Mouse (Mus musculus) right cerebral cortex, postnatal 4 days (tissue): Measurements from ENCODE around the gene Camk2d.

Experiments
- DNase-seq: peaks from one replicate; pipeline ENCODE4 v3.0.0-alpha.2; 2022

Camk2d gene

DNA sequence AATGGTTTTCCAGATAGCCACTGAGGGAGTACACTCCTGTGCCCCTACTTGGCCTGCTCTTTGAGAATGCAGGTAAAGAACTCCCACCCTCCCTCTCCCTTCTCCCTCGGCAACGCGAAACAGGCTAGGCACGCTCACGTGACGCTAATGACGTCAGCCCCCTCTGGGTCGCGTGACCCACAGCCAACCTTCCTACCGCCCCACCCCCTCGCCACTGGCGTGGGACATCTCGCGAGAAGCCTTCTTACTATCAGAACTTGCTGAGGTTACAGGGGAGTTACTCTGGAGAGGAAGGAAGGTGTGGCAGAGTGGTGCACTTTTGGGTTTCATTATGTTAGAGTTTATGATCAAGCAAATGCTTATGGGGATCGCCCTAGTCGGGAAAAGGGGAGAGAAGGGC, at the start of gene Camk2d:
TSS of gene Camk2d (plus strand) at position 217 of the 400 bp plus-strand sequence.
- DNase-seq: peak; percentile 95

DNA sequence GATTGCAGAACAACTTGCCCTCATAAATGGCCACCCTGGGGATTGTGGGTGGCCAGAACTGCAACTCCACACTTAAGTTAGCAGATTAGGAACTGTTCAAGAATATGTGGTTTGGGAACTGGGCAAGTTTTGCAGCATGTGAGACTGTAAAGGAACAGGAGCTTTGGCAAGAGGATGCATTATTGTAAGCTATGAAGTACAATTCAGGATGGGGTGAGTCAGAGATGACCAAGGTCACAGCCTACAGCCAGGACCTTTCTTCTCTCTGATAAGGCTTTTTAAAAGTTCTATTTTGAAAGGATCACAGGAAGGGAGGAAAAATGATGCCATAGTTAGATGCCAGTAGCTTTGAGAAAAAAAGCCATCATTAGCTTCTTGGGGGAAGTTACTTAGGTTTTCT, 48.2 kb upstream of the Camk2d start:
- DNase-seq: no peak

DNA sequence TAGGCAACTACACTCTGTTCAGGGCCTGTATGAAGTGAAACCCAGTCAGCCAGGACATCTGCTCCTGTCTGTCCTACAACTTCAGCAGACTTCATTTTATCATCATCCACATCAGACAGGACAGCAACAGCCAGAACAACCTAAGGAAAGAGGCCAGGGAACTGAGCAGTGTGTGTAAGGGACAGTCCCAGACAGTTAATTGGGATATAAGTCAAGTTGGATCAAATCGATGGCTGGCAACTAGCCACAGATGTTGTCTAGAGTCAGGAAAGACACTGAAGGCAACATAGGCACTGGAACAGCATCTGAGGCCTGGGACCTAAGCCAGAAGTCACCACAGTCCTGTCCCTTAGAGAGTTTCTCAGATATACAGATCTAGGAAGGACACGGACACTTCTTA, 32.5 kb upstream of the Camk2d start:
- DNase-seq: no peak

DNA sequence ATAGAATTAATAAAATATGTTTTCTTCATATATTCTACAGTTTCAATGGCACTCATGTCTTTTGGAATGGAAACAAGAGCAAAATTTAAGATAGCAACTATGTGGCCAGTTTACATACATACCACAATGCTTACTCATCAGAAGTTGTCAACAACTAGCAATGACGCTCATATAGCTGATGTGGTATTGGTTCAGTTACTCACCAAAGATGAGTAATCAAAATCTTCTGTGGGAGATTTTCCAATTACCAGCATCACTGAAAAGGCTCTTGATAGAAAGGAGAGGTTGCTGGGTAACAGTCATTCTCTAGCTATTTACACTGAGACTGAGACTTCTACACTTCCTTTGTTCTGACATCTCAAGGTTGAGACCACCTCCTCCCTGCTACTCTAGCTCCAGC, 25.5 kb upstream of the Camk2d start:
- DNase-seq: no peak

DNA sequence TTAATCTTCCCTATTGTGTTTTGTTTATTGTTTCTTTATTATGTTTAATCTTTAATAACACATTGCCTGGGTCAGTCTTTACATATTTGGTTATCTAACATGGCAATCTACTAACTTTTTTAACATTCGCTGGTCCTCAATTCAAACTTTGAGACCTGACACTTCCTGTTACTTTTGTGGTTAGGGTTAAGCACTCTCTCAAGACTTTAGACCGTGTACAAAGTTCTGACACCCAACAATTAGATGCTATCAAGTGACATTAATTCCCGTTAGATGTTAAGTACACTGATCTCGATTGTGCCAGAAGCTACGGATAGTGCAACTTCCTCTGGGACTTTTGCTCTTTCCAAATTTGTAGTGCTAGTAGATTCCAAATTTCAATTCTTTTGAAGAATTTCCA, 23.2 kb upstream of the Camk2d start:
- DNase-seq: no peak

DNA sequence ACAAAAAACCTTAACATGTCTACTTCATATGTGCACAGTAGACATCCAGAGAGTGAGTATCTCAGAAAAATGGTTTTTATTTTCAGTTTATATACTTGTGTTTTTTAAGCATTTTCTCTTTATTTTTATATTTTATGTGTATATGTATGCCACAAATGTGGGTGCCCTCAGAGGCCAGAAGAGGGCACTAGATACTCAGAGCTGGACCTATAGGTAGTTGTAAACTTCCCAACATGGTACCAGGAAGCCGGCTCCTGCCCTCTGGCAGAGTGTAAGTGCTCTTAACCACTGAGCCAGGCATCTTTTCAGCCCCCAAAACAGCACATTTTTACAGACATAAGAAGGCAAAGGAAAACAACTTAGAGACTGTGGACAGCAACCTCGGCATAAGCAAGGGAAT, 20.2 kb upstream of the Camk2d start:
- DNase-seq: no peak

DNA sequence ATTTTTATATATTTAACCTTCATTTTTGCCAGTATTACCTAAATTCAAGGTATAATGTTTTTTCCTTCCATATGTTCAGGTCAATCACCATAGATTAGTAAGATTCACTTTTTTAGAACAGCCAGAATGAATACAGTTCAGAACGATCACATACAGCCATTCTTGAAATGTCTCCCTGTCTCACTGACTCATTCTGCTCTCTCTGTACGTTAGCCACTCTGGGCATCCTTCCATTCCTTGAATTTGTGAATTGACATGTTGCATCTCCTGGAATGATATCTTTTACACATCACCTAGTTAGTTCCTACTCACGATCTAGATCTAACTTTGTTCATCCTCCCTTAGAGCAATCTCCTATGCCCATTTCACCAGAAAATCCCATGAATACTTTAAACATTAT, 10.0 kb upstream of the Camk2d start:
- DNase-seq: no peak

DNA sequence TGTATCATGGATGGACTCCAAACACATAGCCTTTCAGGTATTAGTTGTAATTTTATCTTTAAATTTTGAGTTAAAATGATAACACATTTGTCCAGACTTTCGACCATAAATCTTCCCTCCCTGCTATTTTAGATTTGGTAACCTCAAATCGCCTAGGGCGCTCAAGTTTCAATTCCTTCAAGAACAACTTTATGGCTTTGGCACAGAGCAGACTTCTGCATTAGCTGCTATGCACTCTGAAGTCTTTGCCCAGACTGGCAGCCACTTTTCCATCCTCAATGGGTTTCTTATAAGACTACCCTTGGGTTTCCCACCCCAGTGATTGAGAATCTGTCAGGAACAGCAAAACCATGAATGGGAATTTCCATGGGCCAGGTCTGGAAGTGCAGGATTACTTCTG, 8.6 kb upstream of the Camk2d start:
- DNase-seq: no peak

DNA sequence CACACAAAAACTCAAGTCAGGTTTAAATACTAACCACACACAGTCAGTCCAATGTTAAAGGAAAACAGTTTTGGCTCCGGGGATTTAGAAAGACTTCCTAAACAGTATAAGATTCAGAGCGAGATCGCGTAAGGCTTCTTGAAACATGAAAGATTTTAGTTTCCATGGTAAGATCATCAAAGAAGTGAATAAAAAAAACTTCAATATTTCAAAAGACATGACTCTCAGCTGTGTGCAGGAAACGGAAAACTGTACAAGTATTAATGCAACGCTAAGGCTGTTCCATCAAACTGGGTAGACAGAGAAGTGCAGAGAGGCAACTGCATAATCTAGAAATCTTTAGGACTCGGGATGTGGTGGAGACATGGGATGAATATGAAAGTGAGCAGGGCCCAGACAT, 6.5 kb upstream of the Camk2d start:
- no peak for DNase-seq

DNA sequence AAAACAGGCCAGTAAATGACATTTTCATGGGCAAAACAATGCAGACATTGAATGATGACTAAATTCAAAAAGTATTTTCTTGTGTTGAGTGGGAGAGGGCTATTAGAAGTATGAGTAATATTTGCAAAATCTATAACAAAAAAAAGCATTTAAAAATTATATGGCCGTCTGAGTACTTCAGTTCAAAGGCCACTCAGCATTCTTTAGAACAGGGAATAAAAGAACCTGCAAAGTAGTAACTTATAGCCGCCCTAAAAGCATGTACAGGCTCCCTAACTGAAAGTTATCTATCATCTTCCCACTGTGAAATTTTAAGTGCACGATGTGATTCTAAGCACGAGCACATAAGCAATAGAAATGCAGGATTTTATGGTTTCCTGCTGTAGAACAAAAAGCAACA, 646 bp upstream of the Camk2d start:
- DNase-seq: no peak

DNA sequence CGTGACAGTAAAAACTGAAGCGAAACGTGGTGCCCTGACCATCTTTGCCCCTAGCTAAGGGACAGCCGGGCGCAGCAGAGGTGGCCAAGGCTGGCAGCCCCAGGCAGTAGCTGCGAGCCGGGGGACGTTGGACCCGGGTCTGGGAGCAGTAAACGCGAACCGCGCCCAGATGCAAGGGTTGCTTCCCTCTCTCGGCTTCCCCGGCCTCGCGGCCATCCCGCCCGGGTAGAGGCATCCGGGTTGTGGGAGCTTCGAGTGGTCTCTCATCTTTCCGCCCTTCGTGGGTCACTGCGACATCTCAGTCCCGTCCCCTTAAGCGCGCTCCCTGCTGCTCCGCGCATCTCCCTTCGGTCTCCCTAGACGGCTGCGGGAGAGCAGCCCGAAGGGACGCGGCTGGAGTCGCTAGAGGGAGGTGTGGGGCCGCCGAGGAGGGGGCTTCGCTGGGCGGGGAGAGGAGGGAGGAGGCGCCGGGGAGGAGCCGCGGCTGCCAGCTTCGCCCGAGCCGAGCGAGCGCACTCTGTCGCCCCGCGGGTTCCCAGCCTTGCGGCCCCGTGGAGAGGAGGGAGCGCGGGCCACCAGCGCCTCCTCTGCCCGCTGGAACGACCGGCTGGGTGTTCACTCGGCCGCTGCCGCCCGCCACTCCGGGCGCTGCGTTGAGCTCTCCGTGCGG, 524 bp downstream of the Camk2d start:
- DNase-seq: peak; percentile 86

DNA sequence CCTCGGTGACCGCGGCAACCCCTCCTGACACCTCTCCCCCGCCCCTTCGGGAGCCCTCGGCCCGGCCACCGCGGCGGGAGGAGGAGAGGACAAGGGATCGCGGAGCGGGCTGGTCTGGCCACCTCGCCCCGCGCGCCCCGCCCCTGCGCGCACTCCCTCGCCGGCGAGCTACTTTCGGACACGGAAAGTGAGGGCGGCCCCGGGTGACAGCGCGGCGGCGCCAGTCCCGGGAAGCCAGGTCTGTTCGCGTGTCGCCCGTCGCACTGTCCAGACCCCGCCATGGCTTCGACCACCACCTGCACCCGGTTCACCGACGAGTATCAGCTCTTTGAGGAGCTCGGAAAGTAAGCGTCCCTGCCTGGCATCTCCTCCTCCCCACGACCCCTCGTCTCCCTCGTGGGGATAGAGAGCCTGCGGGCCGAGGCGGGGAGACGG, 1.1 kb downstream of the Camk2d start:
- DNase-seq: peak; percentile 55

DNA sequence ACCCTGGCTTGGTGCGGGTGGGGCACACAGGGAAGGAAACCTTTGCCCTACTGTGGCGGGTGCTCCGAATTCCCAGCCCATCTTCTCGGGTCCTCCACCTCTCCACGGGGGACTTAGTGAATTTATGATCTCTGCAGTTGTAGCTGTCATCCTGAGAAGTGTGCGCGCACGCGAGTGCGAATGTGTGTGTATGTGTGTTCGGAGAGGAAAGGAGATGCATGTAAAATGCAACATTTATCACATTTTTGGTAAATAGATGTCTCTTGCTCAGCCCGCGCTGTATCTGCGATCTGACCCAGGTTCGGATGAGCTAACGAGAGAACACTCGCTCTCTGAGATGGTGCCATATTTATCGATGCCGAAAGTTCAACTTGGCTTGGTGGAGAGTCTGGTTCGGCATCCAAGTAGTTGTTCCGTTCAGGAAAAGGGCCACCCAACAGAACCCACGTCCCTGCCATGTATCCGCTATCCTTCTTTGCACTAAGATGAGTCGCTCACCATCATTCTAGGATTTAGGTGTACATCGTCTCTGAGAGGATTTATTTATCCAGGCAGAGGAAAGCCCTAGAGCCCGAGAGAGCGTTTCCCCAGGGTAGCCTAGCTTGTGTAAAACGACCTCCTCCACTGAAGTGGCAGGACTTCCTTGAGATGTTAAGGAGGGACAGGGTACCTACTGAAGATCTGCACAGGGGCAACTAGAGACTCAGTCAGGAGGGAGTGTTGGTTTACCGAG, 1.7 kb downstream of the Camk2d start:
- no peak for DNase-seq

DNA sequence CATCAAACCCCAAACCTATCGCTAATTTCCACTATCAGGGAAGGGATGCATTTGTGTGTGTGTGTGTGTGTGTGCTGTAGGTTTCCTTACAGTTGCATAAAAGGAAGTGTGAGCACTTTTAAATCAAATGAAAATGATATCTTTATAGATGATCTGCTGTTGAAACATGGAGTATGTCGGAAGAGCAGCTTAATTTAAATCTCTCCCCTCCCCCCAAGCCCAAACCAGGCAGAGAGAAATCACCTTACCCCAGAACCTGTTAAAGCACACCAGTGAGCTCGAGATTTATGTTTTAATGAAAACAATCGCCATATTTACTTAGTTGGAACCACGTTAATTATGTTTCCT, 2.2 kb downstream of the Camk2d start:
- no peak for DNase-seq

DNA sequence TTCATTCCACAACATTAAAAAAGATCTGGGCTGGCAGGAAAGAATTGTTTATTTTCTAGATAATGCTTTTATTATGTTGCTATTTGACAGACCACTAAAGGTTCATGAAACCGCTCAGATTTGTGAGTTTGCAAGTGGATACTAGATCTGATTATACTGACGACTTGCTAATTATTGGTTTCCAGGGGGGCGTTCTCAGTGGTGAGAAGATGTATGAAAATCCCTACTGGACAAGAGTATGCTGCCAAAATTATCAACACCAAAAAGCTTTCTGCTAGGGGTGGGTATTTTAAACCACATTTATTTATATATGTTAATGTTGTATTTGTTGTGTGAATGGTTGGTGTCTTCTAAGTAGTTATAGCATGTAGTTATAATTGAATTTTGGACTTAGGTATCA, 2.8 kb downstream of the Camk2d start:
- DNase-seq: no peak

DNA sequence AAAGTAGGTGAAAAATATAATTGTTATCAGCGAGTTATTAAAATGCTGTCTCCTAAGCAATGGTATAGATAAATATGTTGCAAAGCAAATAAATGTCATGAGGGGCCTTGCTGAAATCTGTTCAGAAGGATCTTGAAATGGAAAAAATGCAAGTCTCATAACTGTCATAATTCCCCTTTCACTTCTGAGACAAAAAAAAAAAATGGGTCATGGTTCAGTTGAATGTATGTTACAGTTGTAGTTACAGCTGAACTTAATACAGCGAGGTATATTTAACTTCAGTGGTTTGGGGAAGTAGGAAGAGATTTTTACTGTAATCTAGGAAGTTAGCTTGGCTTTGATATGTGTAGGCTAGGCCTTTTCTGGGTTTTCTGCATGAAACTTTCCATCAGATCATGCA, 3.2 kb downstream of the Camk2d start:
- no peak for DNase-seq

DNA sequence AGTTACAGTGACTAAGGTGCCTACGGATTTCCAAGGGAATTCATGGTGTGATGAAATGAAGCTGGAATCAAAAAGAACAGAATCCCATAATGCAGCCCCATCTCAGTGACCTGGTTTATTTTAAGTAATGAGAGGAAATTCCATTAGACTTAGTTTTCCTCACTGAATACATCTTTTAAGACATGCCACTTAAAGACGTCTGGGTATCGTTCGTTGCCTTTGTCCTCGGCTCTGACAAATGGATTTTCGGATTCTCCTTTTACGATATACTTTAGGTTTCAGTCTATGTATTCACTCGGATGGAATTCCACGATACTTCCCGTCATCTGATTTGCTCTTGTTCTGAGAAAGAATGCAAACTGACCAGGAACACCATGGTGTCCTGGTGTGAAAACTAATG, 3.8 kb downstream of the Camk2d start:
- no peak for DNase-seq

DNA sequence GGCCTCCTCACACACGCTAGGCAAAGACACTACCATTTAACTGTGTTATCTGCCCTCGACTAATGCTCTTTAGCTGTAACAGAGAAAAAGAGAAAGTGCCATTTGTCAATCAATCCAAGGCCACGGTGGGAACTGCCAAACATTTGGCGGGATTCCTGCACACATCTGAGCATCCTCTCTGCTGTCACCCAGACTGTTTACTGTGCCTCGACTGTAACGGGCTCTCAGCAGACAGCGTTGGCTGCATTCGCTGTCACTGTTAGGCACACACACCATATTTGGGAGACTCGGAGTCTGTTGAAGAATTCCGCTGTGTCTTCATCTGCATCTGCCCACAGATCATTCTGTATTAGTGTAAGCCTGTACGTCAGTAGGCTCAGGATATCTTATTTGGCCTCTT, 6.7 kb downstream of the Camk2d start:
- DNase-seq: no peak

DNA sequence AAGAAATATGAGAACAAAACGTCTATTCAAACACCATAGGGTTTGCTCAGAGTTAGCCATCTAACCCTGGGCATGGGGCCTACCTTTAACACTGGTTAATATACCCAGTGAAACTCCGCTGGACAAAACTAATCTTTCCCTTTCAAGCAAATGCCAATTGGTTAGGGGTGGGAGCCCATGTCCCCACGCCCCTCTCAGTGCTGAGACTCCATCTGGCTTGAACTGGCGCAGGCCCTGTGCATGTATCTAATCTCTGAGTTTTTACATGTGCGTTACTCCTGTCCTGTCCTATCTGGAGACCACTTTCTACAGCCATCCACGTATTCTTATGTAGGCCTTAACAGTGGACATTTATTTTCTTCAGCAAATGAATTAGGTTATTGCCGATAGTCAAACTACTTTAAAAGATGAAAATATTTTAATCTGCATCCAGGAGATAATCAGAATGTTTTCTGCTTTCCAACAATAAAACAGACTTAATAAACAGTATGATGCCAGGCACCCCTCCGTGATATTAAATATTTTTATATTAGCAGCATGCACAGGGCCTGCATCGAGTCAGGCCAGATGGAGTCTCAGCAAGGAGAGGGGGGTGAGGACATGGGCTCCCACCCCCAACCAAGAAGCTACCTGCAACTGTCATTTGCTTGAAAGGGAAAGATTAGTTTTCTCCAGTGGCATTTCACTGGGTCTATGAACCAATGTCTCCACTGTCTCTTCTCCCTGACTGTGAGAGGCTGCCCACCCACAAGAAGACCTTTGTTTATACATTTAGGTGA, 8.7 kb downstream of the Camk2d start:
- DNase-seq: no peak

DNA sequence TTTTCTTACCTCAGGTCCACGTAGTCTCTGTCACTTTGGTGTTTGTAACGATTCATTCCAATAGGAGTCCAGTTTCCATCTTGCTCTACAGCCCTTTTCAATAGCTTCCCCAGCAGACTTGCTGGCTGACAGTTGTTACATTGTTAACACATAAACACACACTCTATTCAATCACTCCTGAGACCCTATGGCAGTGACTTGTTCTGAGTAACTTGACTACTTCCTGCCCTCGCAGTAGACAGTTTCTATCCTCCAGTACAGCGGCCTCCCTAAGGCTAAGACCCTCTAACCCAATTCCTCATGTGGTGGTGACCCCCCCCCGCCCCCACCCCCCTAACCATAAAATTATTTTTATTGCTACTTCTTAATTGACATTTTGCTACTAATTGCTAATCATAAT, 13.2 kb downstream of the Camk2d start:
- DNase-seq: no peak

DNA sequence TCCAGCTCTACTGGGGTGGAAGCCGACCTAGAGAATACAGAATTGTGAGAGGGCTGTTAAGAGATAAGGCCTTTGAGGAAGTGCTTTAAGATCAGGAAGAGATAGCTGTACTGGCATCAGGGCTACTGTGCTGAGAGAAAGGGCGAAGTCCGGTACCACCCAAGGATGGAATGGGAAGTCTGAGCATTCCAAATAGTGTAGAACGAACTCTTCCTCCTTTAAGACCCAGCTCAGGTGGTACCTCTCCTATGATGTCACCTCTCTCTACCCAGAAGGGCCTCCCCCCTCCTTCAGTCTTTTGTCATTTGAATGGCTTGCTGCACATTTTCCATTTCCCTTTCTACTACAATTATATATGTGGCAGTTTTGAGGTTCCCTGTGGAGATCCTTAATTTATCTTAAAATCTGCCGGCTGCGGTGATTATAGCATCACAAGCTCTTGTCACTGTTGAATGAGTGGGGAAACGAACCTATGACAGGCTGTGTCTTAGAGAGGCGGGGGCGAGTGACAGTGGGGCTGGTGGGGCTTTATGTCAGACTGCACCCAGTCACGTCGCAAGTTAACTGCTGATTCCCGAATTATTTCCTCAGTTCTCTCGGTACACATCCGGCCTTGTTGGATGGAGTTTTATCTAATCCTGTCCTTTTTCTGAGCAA, 13.8 kb downstream of the Camk2d start:
- no peak for DNase-seq

DNA sequence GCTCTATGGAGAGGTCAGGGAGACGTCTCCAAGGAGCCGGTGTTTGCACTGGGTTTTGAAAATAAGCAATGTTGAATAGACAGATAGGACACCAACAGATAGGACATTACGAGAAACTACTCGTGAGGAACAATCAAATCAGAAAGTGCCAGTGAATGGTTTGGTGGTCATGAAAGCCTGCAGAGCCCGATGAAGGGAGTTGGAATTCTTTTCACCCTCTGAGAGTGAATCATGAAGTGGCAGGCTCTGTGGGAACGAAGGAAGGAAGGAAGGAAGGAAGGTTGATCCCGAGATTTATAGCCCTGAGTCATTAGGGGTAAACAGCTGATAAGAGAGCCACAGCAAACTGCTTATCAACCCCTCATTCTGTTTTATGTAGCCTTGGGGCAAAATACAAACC, 15.5 kb downstream of the Camk2d start:
- DNase-seq: no peak

DNA sequence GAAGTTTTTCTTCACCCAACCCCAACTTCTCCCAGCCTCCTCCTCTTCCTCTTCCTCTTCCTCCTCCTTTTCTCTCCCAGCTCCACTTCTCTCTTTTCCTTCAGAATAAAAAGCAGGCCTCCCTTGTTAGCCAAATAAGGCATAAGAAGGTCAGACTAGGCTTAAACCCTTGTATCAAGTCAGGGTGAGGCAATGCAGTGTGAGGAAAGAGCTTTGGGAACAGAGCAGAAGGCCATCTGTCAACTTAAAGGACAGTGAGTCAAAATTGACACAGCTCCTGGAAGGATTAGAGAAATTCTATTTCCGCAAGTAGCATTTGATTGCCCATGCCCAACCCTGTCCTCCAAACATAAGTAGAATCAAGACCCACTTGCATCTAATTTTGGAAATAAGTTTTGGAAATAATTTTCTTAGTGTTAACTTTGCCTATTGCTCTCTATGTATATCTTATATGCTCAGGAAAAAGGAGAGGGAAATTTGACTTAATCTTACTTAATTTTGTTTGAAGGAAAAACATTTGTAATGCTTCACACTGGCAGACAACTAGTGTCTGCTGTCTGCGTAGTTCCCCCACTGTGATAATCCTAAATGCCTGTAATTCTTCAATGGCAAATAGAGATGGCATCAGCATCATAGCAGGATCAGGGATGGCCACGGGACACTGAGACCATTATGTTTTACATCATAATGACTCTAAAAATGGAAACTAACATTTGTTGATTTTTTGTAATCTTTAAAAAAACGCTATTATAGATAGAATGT, 16.8 kb downstream of the Camk2d start:
- DNase-seq: no peak
